Mouse (Mus musculus): ENCODE measurements around the gene Galnt9.
A peak's percentile ranks its signal among the peaks of the same experiment; 100 is the strongest.

The Galnt9 gene

GRCm38 (mm10) chr5:110535964-110536363 lies 8.2 kb upstream of the Galnt9 start:
- no peak for DNase-seq (ENCODE audit: low read depth)

GRCm38 (mm10) chr5:110540947-110541346 lies 3.2 kb upstream of the Galnt9 start:
- DNase-seq (ENCODE audit: low read depth): peak; percentile 99

- DNase-seq (ENCODE audit: low read depth): peak; percentile 73
These were observed 2.7 kb upstream of the Galnt9 start for GRCm38 (mm10) chr5:110541456-110541855.

DNA sequence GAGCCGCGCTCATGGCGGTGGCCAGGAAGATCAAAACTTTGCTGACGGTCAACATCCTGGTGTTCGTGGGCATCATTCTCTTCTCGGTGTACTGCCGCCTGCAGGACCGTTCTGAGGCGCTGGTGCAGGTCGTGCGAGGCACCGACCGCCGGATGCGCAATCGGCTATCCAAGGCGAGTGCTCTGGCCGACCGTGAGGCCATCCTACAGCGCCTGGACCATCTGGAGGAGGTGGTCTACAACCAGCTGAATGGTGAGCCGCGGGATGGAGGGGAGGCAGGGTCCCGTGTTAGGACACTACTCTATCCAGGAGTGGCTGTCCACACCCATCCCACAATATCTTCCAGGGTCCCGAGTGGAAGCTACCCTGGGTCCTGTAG lies 525 bp downstream of the Galnt9 start:
- no peak for DNase-seq (ENCODE audit: low read depth)

GRCm38 (mm10) chr5:110545311-110545710 lies 1.2 kb downstream of the Galnt9 start:
- no peak for DNase-seq (ENCODE audit: low read depth)

GRCm38 (mm10) chr5:110546136-110546535 lies 2.0 kb downstream of the Galnt9 start:
- peak; percentile 81 for DNase-seq (ENCODE audit: low read depth)

GRCm38 (mm10) chr5:110546726-110547406 lies 2.7 kb downstream of the Galnt9 start:
- peak; percentile 56 for DNase-seq (ENCODE audit: low read depth)

- no peak for DNase-seq (ENCODE audit: low read depth)
These were observed 4.3 kb downstream of the Galnt9 start for GRCm38 (mm10) chr5:110548446-110548845.

DNA sequence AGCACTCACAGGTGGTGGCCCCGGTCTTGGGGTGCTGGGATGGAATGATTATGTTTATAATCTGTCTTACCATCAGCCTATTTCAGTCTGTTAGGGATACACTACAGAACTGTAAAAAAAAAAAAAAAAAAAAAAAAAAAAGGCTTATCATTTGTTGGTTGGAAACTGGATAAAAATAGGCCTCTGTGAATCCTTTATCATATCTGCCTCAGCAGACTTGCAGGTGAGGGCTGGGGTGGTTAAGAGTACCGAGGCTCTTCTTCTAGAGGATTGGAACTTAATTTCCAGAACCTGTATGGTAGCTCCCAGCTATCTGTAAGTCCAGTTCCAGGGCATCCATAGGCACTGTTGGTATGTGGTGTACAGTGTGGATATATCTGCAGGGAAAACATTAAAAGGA lies 6.0 kb downstream of the Galnt9 start:
- DNase-seq (ENCODE audit: low read depth): no peak

DNA sequence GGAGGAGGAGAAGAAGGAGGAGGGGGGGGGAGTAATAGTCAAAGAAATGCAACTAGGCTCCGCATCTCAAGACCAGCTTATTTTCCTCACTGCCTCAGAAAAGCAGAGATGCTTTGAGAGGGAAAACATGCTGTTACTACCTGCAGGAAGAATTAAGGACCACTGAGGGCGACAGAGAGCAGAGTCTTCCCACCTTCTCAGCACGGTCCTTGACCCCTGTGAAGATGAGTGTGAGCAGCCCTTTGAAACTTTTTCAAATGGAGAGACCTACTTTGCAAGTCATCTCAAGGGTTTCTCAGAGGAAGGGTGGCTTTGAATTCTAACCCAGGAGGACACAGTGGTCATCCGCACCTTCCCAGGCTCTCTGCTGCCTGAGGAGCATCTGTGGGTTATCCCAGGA lies 6.7 kb downstream of the Galnt9 start:
- DNase-seq (ENCODE audit: low read depth): no peak

DNA sequence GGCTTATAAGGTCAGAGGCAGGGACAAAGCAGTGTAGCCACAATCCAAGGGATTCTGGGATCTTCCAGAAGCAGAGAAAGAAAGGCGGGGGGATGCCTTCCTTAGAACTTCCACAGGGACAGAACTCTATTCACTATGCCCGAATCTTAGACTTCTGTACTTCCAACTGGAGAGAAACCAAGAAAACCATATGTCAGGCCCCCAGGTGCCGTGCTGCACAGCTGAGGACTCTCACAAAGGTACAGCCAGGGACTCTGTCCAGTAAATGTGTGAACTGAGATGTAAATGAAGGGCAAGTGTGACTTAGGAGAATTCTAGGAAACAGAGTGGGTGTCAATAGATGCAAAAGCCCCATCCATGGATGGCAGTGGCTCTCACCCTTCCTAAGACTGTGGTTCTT lies 7.8 kb downstream of the Galnt9 start:
- no peak for DNase-seq (ENCODE audit: low read depth)

DNA sequence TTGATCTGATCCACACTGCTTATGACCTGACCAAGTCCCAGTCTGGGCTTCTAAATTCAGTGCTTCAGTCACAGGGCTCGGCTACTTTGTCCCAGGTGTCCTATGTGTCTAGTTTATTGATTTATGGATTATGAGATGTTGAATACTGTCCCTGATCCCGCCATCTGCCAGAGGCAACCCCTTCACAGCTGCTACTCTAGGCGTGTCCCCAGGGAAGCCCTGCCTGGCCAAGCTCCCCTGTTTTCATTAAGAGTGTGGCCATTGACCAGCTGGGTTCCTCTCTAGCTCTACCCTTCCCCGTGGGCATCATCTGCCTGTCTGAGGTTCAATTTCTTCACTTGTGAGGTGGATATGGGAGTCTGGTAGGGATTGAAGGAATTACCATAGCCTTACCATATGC lies 9.2 kb downstream of the Galnt9 start:
- no peak for DNase-seq (ENCODE audit: low read depth)

DNA sequence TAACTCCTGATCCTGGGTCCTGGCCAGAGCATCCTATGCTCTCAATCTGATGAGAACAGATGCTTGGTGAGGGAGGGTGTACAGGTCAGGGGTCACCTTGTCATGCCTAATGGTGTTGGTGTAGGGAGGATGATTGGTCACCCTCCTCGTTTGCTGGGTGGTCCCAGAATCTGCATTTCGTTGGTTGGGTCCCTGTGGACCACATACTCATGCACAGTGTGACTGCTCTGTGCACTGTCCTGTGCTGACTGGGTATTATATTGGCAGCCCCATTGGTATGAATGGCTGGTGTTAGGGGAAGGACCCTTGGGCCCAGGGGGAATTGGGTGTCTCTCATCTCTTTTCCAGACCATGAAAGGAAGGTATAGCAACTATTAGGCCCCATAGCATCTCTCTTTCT lies 11.0 kb downstream of the Galnt9 start:
- DNase-seq (ENCODE audit: low read depth): no peak

DNA sequence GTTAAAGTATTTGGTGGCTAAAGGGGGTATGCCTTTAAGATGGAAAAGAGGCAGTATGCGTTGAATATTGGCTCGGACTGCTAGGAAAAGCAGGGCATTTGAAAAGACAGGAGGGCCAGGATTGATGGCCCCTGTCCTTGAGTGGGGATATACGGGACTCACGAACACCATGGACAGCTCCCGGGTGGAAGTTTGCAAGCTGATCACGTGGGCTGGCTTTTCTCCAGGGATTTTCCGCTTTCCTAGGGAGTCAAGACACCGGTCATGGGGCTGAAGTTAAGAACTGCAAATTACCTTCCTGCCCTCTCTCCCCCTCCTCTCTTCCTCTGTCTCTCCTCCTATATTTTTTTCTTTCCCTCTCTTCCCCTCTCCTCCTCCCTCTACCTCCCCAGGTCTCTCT lies 14.2 kb downstream of the Galnt9 start:
- DNase-seq (ENCODE audit: low read depth): peak; percentile 96

GRCm38 (mm10) chr5:110559679-110560078 lies 15.5 kb downstream of the Galnt9 start:
- no peak for DNase-seq (ENCODE audit: low read depth)

GRCm38 (mm10) chr5:110562741-110563326 lies 18.7 kb downstream of the Galnt9 start:
- peak; percentile 83 for DNase-seq (ENCODE audit: low read depth)

- DNase-seq (ENCODE audit: low read depth): peak; percentile 92
These were observed 21.0 kb downstream of the Galnt9 start for GRCm38 (mm10) chr5:110564986-110565644.

- no peak for DNase-seq (ENCODE audit: low read depth)
These were observed 23.4 kb downstream of the Galnt9 start for GRCm38 (mm10) chr5:110567547-110567946.

DNA sequence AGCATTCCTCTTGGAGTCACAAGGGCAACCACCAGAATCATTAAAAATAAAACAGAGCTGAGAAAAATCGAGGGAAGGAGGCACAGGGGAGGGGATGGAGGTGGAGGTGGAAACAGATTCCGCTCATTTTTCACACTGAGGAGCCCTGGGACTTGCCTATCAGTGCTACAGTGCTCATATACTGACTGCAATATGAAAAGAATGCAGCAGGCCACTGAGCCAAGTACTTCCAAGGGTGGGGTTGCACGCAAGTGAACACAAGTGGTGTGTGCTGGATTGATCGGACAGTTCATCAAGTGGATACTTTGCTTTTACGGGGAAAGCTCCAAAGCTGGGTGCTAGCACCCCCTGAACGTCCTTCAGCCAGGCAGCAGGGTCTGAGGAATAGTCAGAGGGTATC lies 30.7 kb downstream of the Galnt9 start:
- DNase-seq (ENCODE audit: low read depth): peak; percentile 61

DNA sequence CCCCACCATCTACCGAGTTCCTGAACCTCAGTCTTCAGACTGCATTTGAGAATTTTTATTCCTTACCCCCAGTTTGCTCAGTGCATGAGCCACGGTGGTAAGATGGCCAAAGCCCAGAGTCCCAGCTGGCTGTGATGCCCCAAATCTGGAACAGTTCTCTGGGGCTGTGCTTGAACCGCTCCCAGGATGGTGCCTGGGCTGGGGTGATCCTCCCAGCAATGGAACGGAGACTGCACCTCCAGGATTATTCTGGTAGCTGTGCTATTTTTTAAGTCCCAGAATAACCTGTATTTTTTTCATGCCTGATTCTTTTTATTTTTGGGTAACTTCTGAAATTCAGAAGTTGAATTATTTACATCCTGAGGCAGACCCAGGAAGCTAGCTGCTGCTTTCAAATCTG lies 35.1 kb downstream of the Galnt9 start:
- no peak for DNase-seq (ENCODE audit: low read depth)

- DNase-seq (ENCODE audit: low read depth): no peak
These were observed 36.5 kb downstream of the Galnt9 start for GRCm38 (mm10) chr5:110580569-110581239.

- DNase-seq (ENCODE audit: low read depth): peak; percentile 42
These were observed 38.7 kb downstream of the Galnt9 start for GRCm38 (mm10) chr5:110582647-110583538.
